Mouse (Mus musculus) ES-Bruce4 (cell line): ENCODE measurements around the gene Aff3. TPM values are rescaled to one million over a fixed set of nuclear protein-coding genes. Genes with fewer than 3 reads are reported as not detected.

Source experiments
- H3K27ac ChIP-seq: 2 replicates; pipeline ENCODE4 v1.5.1; 2012; ENCODE audit warnings: low read length, inconsistent platforms; ENCODE audit not compliant: insufficient read depth
- H3K27me3 ChIP-seq: 2 replicates; pipeline ENCODE4 v1.6.1; 2012; ENCODE audit warnings: mild to moderate bottlenecking, low read length, inconsistent platforms; ENCODE audit not compliant: control insufficient read depth, poor library complexity, insufficient read depth, severe bottlenecking
- H3K36me3 ChIP-seq: 2 replicates; pipeline ENCODE4 v1.6.1; 2012; ENCODE audit warnings: inconsistent platforms, mild to moderate bottlenecking, low read length, moderate library complexity; ENCODE audit not compliant: control insufficient read depth, poor library complexity, insufficient read depth, severe bottlenecking
- H3K4me1 ChIP-seq: one replicate; pipeline ENCODE4 v1.8.1; 2011; ENCODE audit warnings: low read length; ENCODE audit not compliant: control insufficient read depth, insufficient read depth
- H3K4me3 ChIP-seq: 2 replicates; pipeline ENCODE4 v1.5.1; 2011; ENCODE audit warnings: low read depth, mild to moderate bottlenecking, low read length
- H3K9ac ChIP-seq: 2 replicates; pipeline ENCODE4 v1.6.1; 2012; ENCODE audit warnings: low read depth, mild to moderate bottlenecking, inconsistent platforms; ENCODE audit not compliant: poor library complexity, severe bottlenecking
- H3K9me3 ChIP-seq: replicated peaks from 2 replicates; pipeline ENCODE4 v1.6.1; 2012; ENCODE audit warnings: mild to moderate bottlenecking, low read length, inconsistent platforms; ENCODE audit not compliant: control insufficient read depth, poor library complexity, insufficient read depth, severe bottlenecking
- CTCF ChIP-seq: IDR thresholded peaks from one replicate; pipeline ENCODE4 v1.8.1; 2011; ENCODE audit warnings: low read depth, low read length
- EP300 ChIP-seq: IDR thresholded peaks from 2 replicates; pipeline ENCODE4 v1.6.1; 2011; ENCODE audit warnings: low read depth, low read length; ENCODE audit not compliant: insufficient read depth
- POLR2A ChIP-seq: IDR thresholded peaks from one replicate; pipeline ENCODE4 v1.8.1; 2011; ENCODE audit warnings: low read length; ENCODE audit not compliant: insufficient read depth
- polyA plus RNA-seq: library from polyadenylated mRNA; stranded (reverse); fragments of >200 nt; gene quantifications from 2 replicates; pipeline ENCODE4 v1.2.4, GENCODE M21; 2011; ENCODE audit warnings: low read depth; ENCODE audit not compliant: missing spikeins, insufficient read depth, insufficient read length

Gene Aff3
- polyA plus RNA-seq, 1 experiment = 9.2 TPM

DNA sequence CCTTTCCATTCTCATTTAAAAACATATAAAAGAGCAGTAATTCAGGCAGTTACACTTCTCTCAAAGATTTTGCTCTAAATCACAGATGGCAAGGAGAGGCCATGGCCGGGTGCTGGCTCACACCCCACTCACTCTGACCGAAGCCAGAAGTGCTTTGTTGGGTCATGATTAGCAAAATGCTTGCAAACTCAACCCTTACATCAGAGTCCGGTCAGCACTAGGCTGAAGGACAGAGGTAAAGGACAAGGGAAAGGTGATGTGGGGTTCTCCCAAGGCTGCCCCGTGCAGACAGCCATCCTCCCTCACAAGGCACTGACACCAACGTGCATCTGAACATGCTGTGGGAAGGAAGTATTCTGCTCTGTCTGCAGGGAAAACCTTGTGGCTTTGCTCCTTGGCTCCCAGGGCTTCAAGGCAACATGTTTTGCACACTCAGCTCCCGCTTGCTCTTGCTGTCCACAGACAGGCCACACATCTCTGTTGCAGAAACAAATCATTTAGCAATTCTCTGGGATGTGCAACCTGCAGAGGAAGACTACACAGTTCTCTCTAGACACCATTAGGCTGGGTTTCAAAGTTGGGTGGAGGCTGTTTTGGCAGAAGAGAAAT lies 296.6 kb downstream of the Aff3 start:
- H3K36me3 ChIP-seq = no peaks in the 10 kb centered on the region

DNA sequence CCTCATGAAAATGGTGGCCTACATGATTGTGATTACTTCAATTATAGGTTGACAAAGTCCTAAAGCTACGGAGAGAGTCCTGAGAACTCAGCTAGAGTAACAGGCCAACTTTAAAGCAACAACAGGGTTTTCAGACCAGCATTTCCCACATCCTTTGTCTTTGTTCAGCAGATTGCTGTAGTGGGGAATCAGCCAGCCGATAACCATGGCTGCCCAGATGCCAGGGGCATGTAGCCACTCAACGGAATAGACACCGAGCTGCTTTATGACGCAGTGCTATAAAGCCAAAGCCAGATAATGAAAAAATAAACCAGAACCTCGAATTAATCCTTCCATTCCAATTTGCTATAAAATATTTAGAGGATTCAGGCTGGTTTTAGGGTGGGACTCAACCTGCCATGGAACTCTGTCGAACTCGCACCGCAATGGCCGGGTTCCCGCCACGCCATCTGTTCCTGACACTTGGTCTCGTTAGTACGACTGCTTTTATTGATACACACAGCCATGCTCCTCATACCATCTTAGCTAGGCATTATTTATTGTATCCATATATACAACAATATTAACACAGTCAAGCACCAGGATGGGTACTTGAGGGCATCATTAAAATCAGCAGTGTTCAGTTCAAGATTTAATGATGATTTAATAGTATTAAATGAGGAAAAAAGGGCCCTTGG lies 297.2 kb downstream of the Aff3 start:
- Histone ChIP-seq H3K36me3 (no peaks in the 10 kb centered on the region), H3K4me1 (no peaks in the 10 kb centered on the region), H3K9ac (no peak overlapping the region), H3K9me3 (no peaks in the 10 kb centered on the region), H3K27me3 (no peaks in the 10 kb centered on the region), H3K4me3 (no peak overlapping the region), H3K27ac (no peak overlapping the region)
- no peak for TF ChIP-seq CTCF
- no peak for TF ChIP-seq POLR2A
- TF ChIP-seq EP300 = no peak

More for the DNA sequence above, 296.6 kb downstream of the Aff3 start:
- Histone ChIP-seq H3K4me1 (no peaks in the 10 kb centered on the region), H3K27me3 (no peaks in the 10 kb centered on the region), H3K9me3 (no peaks in the 10 kb centered on the region), H3K27ac (no peak overlapping the region), H3K4me3 (no peak overlapping the region), H3K9ac (no peak overlapping the region)
- no peak for TF ChIP-seq EP300
- TF ChIP-seq POLR2A = no peak
- no peak for TF ChIP-seq CTCF

DNA sequence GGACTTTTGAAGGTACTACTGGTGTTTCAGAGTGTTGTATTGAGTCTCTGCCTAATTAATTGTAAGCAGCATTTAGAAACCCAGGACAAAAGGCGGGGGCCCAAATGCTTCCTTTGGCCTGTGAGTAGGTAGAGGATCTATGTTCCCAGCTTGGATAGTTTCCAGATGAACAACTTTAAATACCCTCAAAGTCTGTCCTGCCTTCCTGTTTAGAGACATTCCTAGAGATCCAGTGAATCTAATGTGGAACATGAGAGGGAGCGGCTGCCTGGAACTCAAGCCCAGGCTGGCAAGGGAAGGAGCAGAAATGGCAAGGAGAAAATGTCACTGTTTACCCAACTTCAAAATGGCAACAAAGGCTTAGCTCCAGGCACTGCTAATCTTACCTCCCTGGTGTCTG lies 300.9 kb downstream of the Aff3 start:
- Histone ChIP-seq H3K27ac (no peak overlapping the region), H3K9ac (no peak overlapping the region), H3K4me1 (no peaks in the 10 kb centered on the region), H3K9me3 (no peaks in the 10 kb centered on the region), H3K27me3 (no peaks in the 10 kb centered on the region; the same call in 1 of the 2 replicates), H3K36me3 (no peaks in the 10 kb centered on the region), H3K4me3 (no peak overlapping the region)
- TF ChIP-seq POLR2A (no peak), CTCF (no peak), EP300 (no peak)

DNA sequence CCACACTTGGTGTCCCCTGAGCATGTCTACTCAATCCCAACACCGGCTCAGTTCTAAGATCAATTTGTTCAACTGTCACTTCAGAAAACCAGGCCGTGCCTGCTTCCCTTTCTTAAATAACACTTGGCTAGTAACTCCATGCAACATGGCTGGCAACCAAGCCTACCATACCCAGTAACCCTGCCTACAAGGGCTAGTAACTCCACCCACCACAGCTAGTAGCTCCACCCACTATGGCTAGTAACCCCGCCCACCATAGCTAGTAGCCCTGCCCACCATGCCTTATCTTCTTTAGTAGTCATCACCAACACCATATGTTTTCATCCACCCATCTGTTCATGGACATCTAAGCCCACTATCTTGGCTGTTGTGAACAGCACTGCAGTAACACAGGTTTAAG lies 302.5 kb downstream of the Aff3 start:
- H3K27me3 ChIP-seq = no peaks in the 10 kb centered on the region; the same call in 1 of the 2 replicates
- H3K9ac ChIP-seq = no peak overlapping the region
- no peaks in the 10 kb centered on the region for H3K9me3 ChIP-seq
- TF ChIP-seq CTCF (no peak), EP300 (no peak), POLR2A (no peak)
- no peak overlapping the region for H3K4me3 ChIP-seq
- H3K36me3 ChIP-seq = no peaks in the 10 kb centered on the region
- H3K27ac ChIP-seq = no peak overlapping the region
- H3K4me1 ChIP-seq = no peaks in the 10 kb centered on the region

DNA sequence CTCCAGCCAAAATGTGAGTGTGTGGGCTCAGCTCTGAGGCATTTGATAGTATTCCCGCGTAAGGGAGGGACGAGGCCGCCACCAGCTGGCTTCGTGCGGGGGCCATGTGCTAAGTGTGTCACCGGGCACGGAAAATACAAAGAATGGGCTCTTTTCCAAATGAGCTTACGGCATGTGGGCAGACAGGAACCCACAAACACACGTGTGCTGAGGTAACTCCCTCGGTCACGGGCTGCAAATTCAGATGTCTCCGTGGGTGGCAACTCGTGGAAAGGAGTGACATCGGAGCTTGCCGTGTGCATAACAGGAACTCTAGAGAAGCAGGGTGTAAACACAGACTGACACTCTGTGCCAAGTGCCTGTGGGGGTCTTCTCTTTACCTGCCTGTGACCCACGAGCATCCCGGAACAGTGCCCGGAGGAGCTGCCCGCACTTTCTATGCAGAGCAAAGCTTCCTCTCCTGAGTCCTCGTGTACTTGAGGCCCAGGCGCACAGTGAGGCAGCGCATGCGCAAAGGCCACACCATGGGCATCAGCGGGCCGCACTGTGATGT lies 305.9 kb downstream of the Aff3 start:
- H3K9ac ChIP-seq = no peak overlapping the region
- no peak overlapping the region for H3K27ac ChIP-seq
- H3K4me1 ChIP-seq = no peaks in the 10 kb centered on the region
- no peaks in the 10 kb centered on the region for H3K36me3 ChIP-seq
- H3K27me3 ChIP-seq = no peaks in the 10 kb centered on the region; the same call in 1 of the 2 replicates
- H3K9me3 ChIP-seq = no peaks in the 10 kb centered on the region
- no peak overlapping the region for H3K4me3 ChIP-seq
- TF ChIP-seq POLR2A = no peak
- no peak for TF ChIP-seq EP300
- no peak for TF ChIP-seq CTCF
